Mouse (Mus musculus) liver, embryonic 11.5 days (tissue): ENCODE data around the gene Ttc41. TPM values are rescaled to one million over a fixed set of nuclear protein-coding genes. Genes with fewer than 3 reads are reported as not detected.

ENCODE experiments used
- ATAC-seq: fragments of 200-750 bp; cut with Nextera tagmentation; replicated peaks from 2 replicates; pipeline ENCODE4 v1.8.0; 2017; ENCODE audit warnings: moderate number of reproducible peaks, mild to moderate bottlenecking, moderate TSS enrichment, moderate library complexity; ENCODE audit not compliant: low FRiP score
- DNase-seq: peaks from one replicate; pipeline ENCODE4 v3.0.0-alpha.2; 2017; ENCODE audit warnings: low spot score
- H3K27ac ChIP-seq: fragments of 300-500 bp; sonication (generic); 2 replicates; pipeline ENCODE4 v1.5.1; 2014; ENCODE audit warnings: mild to moderate bottlenecking, low read depth, low read length, control low read depth
- H3K27me3 ChIP-seq: fragments of 300-500 bp; sonication (generic); replicated peaks from 2 replicates; pipeline ENCODE4 v1.6.1; 2014; ENCODE audit warnings: low read length, mixed read lengths; ENCODE audit not compliant: control insufficient read depth, insufficient read depth
- H3K36me3 ChIP-seq: fragments of 300-500 bp; sonication (generic); 2 replicates; pipeline ENCODE4 v1.6.1; 2014; ENCODE audit warnings: mild to moderate bottlenecking, low read length, moderate library complexity, mixed read lengths; ENCODE audit not compliant: control insufficient read depth, insufficient read depth
- H3K4me1 ChIP-seq: fragments of 300-500 bp; sonication (generic); replicated peaks from 2 replicates; pipeline ENCODE4 v1.6.1; 2014; ENCODE audit warnings: low read length, mixed read lengths; ENCODE audit not compliant: control insufficient read depth, insufficient read depth
- H3K4me2 ChIP-seq: fragments of 300-500 bp; sonication (generic); 2 replicates; pipeline ENCODE4 v1.6.1; 2014; ENCODE audit warnings: mild to moderate bottlenecking, control low read depth, moderate library complexity
- H3K4me3 ChIP-seq: fragments of 300-500 bp; sonication (generic); 2 replicates; pipeline ENCODE4 v1.5.1; 2014; ENCODE audit warnings: low read depth, low read length, control low read depth
- H3K9ac ChIP-seq: fragments of 300-500 bp; sonication (generic); 2 replicates; pipeline ENCODE4 v1.6.1; 2014; ENCODE audit warnings: low read depth, low read length, control low read depth
- H3K9me3 ChIP-seq: fragments of 300-500 bp; sonication (generic); 2 replicates; pipeline ENCODE4 v1.6.1; 2016; ENCODE audit warnings: low read length, inconsistent platforms, mixed read lengths; ENCODE audit not compliant: control insufficient read depth
- WGBS: fragments of 180-500 bp; shearing (Covaris S2); extraction: QIAGEN DNeasy Blood & Tissue Kit; methylation state at CpG from one replicate; pipeline ENCODE4 v1.1.7; 2014; 5-methylcytosine and 5-hydroxymethylcytosine counted together
- polyA plus RNA-seq: library from polyadenylated mRNA; unstranded; fragments of >200 nt; fragmentation: Nextera tagmentation; extraction: Ambion mirVana; gene quantifications from 2 replicates; pipeline ENCODE4 v1.2.1, GENCODE M21; 2014

The Ttc41 gene
- polyA plus RNA-seq, 1 experiment from 2014 or later: 1.2 TPM

DNA sequence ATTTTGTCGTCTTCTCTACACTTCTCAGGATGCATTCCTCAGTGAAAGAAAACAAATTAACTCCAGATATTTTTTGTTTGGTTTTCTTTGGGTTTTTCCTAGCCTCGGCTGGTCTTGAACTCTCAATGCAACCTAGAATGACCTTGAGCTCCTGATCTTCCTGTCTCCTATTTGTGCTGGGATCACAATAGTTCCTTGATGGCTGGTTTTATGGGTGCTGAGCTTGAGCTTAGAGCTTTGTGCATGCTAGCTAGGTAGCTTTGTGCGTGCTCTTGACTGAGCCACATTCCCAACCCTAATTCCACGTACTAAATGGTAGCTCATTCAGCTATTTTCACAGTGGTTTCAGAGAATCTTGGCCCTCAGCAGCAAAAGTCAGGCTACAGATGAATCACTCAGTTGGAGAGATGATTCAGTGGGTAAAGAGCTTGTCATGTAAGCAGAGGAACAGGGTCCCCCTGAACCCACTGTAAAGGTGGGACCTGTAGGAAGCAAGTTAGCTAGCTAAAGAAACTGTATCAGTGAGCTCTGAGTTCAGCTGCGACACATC is 78.6 kb downstream of the Ttc41 start:
- Histone ChIP-seq H3K27ac (no peak overlapping the region), H3K9ac (no peak overlapping the region), H3K27me3 (no peaks in the 10 kb centered on the region), H3K4me2 (no peak overlapping the region), H3K4me1 (peaks cover 13% of the 10 kb centered on the region), H3K36me3 (no peaks in the 10 kb centered on the region), H3K4me3 (no peak overlapping the region), H3K9me3 (no peaks in the 10 kb centered on the region)
- no peak for DNase-seq
- ATAC-seq: no peak
- 83% methylated on average over 5 of the region's 5 CpGs for WGBS

DNA sequence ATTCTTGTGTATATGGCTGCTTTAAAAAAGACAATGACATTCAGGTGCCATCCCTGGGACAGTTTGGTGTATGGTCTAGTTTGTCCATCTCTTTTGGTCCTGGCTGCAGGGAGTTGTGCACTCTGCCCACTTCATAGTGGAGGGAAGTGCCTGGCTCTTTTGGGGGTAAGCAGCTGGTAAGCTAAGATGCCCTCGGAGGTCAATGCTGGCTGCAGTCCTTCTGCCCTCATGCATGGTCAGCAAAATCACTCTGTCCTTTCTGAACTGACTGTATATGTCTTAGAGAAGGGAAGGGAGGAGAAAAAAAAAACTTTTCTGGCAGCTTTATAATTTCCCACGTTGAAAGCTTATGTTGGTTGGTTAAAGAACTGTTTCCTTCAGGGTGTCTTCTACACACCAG is 79.8 kb downstream of the Ttc41 start:
- Histone ChIP-seq H3K9me3 (no peaks in the 10 kb centered on the region), H3K27ac (no peak overlapping the region), H3K36me3 (no peaks in the 10 kb centered on the region), H3K4me1 (peaks cover 7% of the 10 kb centered on the region), H3K9ac (no peak overlapping the region), H3K4me3 (no peak overlapping the region), H3K27me3 (no peaks in the 10 kb centered on the region), H3K4me2 (no peak overlapping the region)
- DNase-seq: no peak
- ATAC-seq: no peak
- WGBS: 69% methylated on average over 2 of the region's 2 CpGs

DNA sequence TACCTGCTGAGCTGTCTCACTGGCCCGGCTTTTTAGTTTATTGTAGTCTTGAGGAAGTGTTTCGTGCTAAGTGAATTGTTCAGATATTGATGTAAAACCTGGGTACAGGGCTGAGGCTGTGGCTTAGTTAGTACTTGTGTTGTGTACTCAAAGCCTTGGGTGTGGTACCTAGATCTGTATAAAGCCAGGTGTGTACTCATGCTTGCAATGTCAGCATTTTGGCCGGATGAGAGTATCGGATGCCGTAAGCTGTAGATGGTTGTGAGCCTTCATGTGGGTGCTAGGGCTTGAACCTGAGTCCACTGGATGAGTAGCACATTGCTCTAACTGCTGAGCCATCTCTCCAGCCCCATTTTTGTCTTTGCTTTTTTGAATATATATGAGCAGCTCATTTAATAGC is 80.5 kb downstream of the Ttc41 start:
- 92% methylated on average over 5 of the region's 5 CpGs for WGBS

DNA sequence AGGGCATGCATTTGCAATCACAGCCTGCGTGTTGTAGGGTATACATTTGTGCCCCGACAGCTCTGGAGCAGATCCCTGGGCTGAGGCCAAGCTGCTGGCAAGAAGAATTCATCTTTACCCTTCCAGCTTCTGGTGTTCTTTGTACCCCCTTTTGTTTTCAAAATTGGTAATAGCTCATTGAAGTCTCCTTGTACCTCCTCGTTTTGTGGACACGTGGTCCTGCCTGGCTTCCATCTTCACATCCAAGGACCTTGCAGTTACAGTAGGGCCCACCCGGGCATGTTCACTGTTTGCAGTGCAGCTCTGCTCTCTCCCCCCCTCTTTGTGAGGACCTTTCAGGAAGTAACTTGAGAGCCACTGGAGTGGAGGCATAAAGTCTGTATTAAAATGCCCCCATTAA is 82.6 kb downstream of the Ttc41 start:
- H3K4me3 ChIP-seq: no peak overlapping the region
- WGBS: 71% methylated on average over 5 of the region's 5 CpGs

More for the DNA sequence above, 80.5 kb downstream of the Ttc41 start:
- no peak overlapping the region for H3K4me3 ChIP-seq
- no peak for ATAC-seq
- peaks cover 4% of the 10 kb centered on the region for H3K4me1 ChIP-seq
- no peak overlapping the region for H3K9ac ChIP-seq
- H3K9me3 ChIP-seq: no peaks in the 10 kb centered on the region
- H3K27ac ChIP-seq: no peak overlapping the region
- no peaks in the 10 kb centered on the region for H3K27me3 ChIP-seq
- H3K4me2 ChIP-seq: no peak overlapping the region
- DNase-seq: no peak
- no peaks in the 10 kb centered on the region for H3K36me3 ChIP-seq

DNA sequence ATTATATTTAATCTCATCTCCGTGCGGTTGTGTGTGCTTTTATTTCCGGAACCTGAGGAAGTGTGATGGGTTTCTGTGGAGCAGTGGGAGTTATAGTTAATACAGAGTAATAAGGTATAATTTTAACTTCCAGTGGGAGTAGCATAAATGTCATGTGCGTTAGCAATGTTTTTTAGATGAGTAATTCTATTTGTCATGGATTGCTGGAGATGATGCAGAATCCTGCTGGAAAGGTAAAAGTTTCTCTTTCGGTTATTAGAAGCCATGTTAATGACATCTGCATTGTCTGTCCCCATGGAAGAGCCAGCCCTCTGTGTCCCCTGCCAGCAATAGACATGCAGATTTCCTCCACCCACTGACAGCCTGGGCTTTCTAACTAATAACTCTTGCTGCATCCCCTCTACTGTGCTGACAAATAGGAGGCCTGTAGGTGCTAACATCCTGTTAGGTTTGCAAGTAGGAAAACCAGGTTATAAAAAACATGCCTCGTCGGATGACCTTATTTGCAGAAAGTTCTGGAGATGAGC is 83.6 kb downstream of the Ttc41 start:
- Histone ChIP-seq H3K9me3 (no peaks in the 10 kb centered on the region), H3K4me2 (no peak overlapping the region), H3K4me1 (no peaks in the 10 kb centered on the region), H3K9ac (no peak overlapping the region), H3K36me3 (no peaks in the 10 kb centered on the region), H3K27me3 (no peaks in the 10 kb centered on the region), H3K4me3 (no peak overlapping the region), H3K27ac (no peak overlapping the region)
- WGBS: 87% methylated on average over 7 of the region's 7 CpGs
- no peak for DNase-seq
- ATAC-seq: no peak

More for the DNA sequence above, 82.6 kb downstream of the Ttc41 start:
- Histone ChIP-seq H3K9ac (no peak overlapping the region), H3K36me3 (no peaks in the 10 kb centered on the region), H3K9me3 (no peaks in the 10 kb centered on the region), H3K4me1 (no peaks in the 10 kb centered on the region), H3K27ac (no peak overlapping the region), H3K27me3 (no peaks in the 10 kb centered on the region), H3K4me2 (no peak overlapping the region)
- DNase-seq: no peak
- ATAC-seq: no peak

DNA sequence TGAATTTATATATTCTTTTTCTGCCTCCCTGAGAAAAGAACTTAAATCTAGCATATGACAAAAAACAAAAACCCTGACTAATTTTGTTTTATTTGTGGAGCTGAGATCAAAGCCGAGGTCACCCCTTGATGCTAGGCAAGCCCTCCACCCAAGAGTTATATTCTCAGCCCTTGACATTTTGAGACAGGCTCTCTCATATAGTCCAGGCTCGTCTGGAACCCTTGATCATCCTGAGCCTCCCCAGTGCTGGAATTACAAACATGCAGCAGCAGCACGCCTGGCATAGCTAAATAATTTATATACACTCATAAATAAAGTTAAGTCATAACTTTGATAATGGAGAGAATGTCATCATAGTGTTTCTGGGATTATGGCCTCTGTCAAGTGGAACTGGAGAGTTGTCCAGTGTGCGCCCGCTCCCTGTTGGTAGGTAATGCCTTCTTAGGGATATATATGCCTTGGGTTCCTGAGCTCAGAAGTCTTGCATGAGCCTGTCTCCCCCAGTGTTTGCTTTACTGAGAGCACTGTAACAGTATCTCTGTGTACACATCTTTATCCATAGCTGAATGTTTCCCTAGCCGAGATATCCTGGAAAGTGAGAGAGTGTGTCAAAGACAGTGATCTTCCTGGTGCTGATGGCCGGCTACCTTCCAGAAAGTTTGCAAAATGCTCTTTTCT is 86.0 kb downstream of the Ttc41 start:
- no peaks in the 10 kb centered on the region for H3K27me3 ChIP-seq
- H3K4me1 ChIP-seq: no peaks in the 10 kb centered on the region
- no peaks in the 10 kb centered on the region for H3K9me3 ChIP-seq
- H3K4me3 ChIP-seq: no peak overlapping the region
- H3K36me3 ChIP-seq: no peaks in the 10 kb centered on the region
- DNase-seq (no peak), ATAC-seq (no peak)
- H3K9ac ChIP-seq: no peak overlapping the region
- no peak overlapping the region for H3K4me2 ChIP-seq
- WGBS: 73% methylated on average over 7 of the region's 7 CpGs
- no peak overlapping the region for H3K27ac ChIP-seq

DNA sequence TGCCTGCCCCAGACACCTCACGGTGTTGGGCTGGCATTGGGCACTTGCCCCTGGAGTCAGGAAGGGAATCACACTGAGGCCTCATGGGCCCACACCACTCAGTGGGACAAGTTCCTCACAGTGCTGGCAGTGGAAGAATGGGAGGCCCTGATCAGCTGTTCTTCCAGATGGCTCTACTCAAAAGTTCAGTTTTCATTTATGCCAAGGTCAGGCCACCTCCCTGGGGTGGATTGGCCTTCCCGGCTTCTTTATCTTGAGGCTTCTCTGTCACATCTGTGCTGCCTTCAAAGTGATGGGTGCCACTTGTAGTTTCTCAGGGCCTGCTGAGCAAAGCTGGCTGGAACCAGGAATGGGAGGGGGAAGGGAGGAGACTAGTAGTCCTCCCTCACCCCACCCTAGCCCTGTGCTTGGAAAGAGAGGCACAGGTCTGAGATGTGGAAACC is 87.9 kb downstream of the Ttc41 start:
- ATAC-seq: peak; percentile 51
- WGBS: 62% methylated on average over 2 of the region's 2 CpGs
- Histone ChIP-seq H3K36me3 (no peaks in the 10 kb centered on the region), H3K27me3 (no peaks in the 10 kb centered on the region), H3K4me2 (no peak overlapping the region), H3K9ac (no peak overlapping the region), H3K4me3 (no peak overlapping the region), H3K9me3 (no peaks in the 10 kb centered on the region), H3K4me1 (no peaks in the 10 kb centered on the region), H3K27ac (no peak overlapping the region)
- no peak for DNase-seq

DNA sequence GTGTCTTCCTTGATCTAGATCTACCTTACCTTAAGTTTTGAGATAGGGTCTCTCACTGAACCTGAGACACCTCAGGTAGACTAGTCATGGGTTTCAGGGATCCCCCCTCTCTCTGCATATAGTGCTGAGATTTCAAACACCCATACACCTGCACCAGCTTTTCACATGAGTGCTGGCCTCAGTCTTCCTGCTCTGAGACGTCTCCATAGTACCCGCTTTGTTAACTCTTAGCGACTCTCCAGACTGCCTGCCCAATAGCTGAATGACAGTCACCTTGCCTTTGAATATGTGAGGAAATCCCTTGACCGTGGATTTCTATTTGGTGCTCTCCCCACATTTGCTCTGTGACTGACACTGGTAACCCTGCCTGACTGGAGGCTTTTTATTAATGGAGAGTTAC is 88.6 kb downstream of the Ttc41 start:
- ATAC-seq (no peak), DNase-seq (no peak)
- Histone ChIP-seq H3K4me1 (no peaks in the 10 kb centered on the region), H3K27me3 (no peaks in the 10 kb centered on the region), H3K4me2 (no peak overlapping the region), H3K9me3 (no peaks in the 10 kb centered on the region), H3K4me3 (no peak overlapping the region), H3K9ac (no peak overlapping the region), H3K27ac (no peak overlapping the region), H3K36me3 (no peaks in the 10 kb centered on the region)
- WGBS: 87% methylated on average over 4 of the region's 4 CpGs
